Mouse (Mus musculus): ENCODE results near the gene Sfmbt2. TPM values are rescaled to one million over a fixed set of nuclear protein-coding genes. Genes with fewer than 3 reads are reported as not detected.
"Not testable (repeated sequence)": the region's sequence is repeated elsewhere in the genome, so short reads cannot be mapped to it uniquely, and the experiment has no call there.

Sfmbt2 gene
- polyA plus RNA-seq (2015; fragmentation: Nextera tagmentation; extraction: Ambion mirVana), result 1.3 and 1.4 TPM in 2 replicates

- H3K4me3 ChIP-seq, result peak within 1 kb of the TSS; percentile 70
- H3K9me3 ChIP-seq, result no peaks in the 10 kb centered on the region
- H3K4me1 ChIP-seq, result peaks cover 20% of the 10 kb centered on the region
- WGBS, result 0% methylated on average over 10 of the region's 10 CpGs
- peaks cover 78% of the 10 kb centered on the region for H3K27me3 ChIP-seq (replicated peaks)
- H3K4me2 ChIP-seq, result no peak within 1 kb of the TSS; the same call in 1 of the 2 replicates
- no peak within 1 kb of the TSS for H3K27ac ChIP-seq (replicated peaks)
- no peak within 1 kb of the TSS for H3K9ac ChIP-seq
- no peak for ATAC-seq (ENCODE audit: extremely low read depth, insufficient number of reproducible peaks, low FRiP score, low TSS enrichment)
- H3K36me3 ChIP-seq, result no peaks in the 10 kb centered on the region
These were observed at the start of gene Sfmbt2 for GRCm38 (mm10) chr2:10370176-10370575. Gene Sfmbt2 (plus strand): TSS chr2:10370510.

- Histone ChIP-seq H3K4me2 (no peak overlapping the region), H3K9ac (no peak overlapping the region), H3K36me3 (no peaks in the 10 kb centered on the region), H3K4me1 (peaks cover 3% of the 10 kb centered on the region; the same call in 1 of the 2 replicates), H3K4me3 (no peak overlapping the region), H3K27ac (replicated peaks) (no peak overlapping the region), H3K9me3 (no peaks in the 10 kb centered on the region), H3K27me3 (replicated peaks) (peaks cover 27% of the 10 kb centered on the region)
- WGBS, result 56% methylated on average over 6 of the region's 6 CpGs
- no peak for ATAC-seq (ENCODE audit: extremely low read depth, insufficient number of reproducible peaks, low FRiP score, low TSS enrichment)
These were observed 49.2 kb upstream of the Sfmbt2 start for GRCm38 (mm10) chr2:10321093-10321492.

GRCm38 (mm10) chr2:10323173-10323572 lies 47.1 kb upstream of the Sfmbt2 start:
- 75% methylated on average over 4 of the region's 4 CpGs for WGBS
- H3K9ac ChIP-seq, result no peak overlapping the region

GRCm38 (mm10) chr2:10324980-10325379 lies 45.3 kb upstream of the Sfmbt2 start:
- no peaks in the 10 kb centered on the region for H3K36me3 ChIP-seq
- peaks cover 1% of the 10 kb centered on the region; the same call in 1 of the 2 replicates for H3K4me1 ChIP-seq
- ATAC-seq (ENCODE audit: extremely low read depth, insufficient number of reproducible peaks, low FRiP score, low TSS enrichment), result no peak
- peaks cover 43% of the 10 kb centered on the region for H3K27me3 ChIP-seq (replicated peaks)
- H3K4me2 ChIP-seq, result no peak overlapping the region
- WGBS, result 59% methylated on average over 4 of the region's 4 CpGs
- H3K4me3 ChIP-seq, result no peak overlapping the region
- no peak overlapping the region for H3K9ac ChIP-seq
- no peak overlapping the region for H3K27ac ChIP-seq (replicated peaks)
- H3K9me3 ChIP-seq, result no peaks in the 10 kb centered on the region

More at GRCm38 (mm10) chr2:10323173-10323572, 47.1 kb upstream of the Sfmbt2 start:
- Histone ChIP-seq H3K36me3 (no peaks in the 10 kb centered on the region), H3K27me3 (replicated peaks) (peaks cover 41% of the 10 kb centered on the region), H3K4me3 (no peak overlapping the region), H3K4me2 (no peak overlapping the region), H3K27ac (replicated peaks) (no peak overlapping the region), H3K4me1 (no peaks in the 10 kb centered on the region), H3K9me3 (no peaks in the 10 kb centered on the region)
- no peak for ATAC-seq (ENCODE audit: extremely low read depth, insufficient number of reproducible peaks, low FRiP score, low TSS enrichment)

- Histone ChIP-seq H3K4me2 (no peak overlapping the region), H3K27ac (replicated peaks) (no peak overlapping the region), H3K36me3 (no peaks in the 10 kb centered on the region), H3K4me1 (peaks cover 8% of the 10 kb centered on the region; the same call in 1 of the 2 replicates), H3K4me3 (no peak overlapping the region), H3K27me3 (replicated peaks) (peaks cover 64% of the 10 kb centered on the region), H3K9ac (no peak overlapping the region), H3K9me3 (no peaks in the 10 kb centered on the region)
- WGBS, result 19% methylated on average over 5 of the region's 5 CpGs
- no peak; the same call in 1 of the 2 replicates for ATAC-seq (ENCODE audit: extremely low read depth, insufficient number of reproducible peaks, low FRiP score, low TSS enrichment)
These were observed 40.1 kb upstream of the Sfmbt2 start for GRCm38 (mm10) chr2:10330216-10330615.

- H3K4me3 ChIP-seq, result no peak overlapping the region
- peaks cover 58% of the 10 kb centered on the region for H3K27me3 ChIP-seq (replicated peaks)
- no peaks in the 10 kb centered on the region for H3K36me3 ChIP-seq
- H3K9ac ChIP-seq, result no peak overlapping the region
- H3K4me2 ChIP-seq, result no peak overlapping the region
- no peaks in the 10 kb centered on the region for H3K9me3 ChIP-seq
- no peak for ATAC-seq (ENCODE audit: extremely low read depth, insufficient number of reproducible peaks, low FRiP score, low TSS enrichment)
- peaks cover 8% of the 10 kb centered on the region; the same call in 1 of the 2 replicates for H3K4me1 ChIP-seq
- H3K27ac ChIP-seq (replicated peaks), result no peak overlapping the region
- 18% methylated on average over 6 of the region's 6 CpGs for WGBS
These were observed 36.0 kb upstream of the Sfmbt2 start for GRCm38 (mm10) chr2:10334299-10334698.

- 57% methylated on average over 4 of the region's 4 CpGs for WGBS
- H3K36me3 ChIP-seq, result no peaks in the 10 kb centered on the region
- H3K27ac ChIP-seq (replicated peaks), result no peak overlapping the region
- ATAC-seq (ENCODE audit: extremely low read depth, insufficient number of reproducible peaks, low FRiP score, low TSS enrichment), result no peak
- peaks cover 58% of the 10 kb centered on the region for H3K27me3 ChIP-seq (replicated peaks)
- no peak overlapping the region for H3K9ac ChIP-seq
- peaks cover 6% of the 10 kb centered on the region; the same call in 1 of the 2 replicates for H3K4me1 ChIP-seq
- H3K4me2 ChIP-seq, result no peak overlapping the region
- H3K4me3 ChIP-seq, result no peak overlapping the region
- no peaks in the 10 kb centered on the region for H3K9me3 ChIP-seq
These were observed 35.2 kb upstream of the Sfmbt2 start for GRCm38 (mm10) chr2:10335037-10335608.

GRCm38 (mm10) chr2:10340022-10340421 lies 30.3 kb upstream of the Sfmbt2 start:
- Histone ChIP-seq H3K36me3 (no peaks in the 10 kb centered on the region), H3K4me2 (no peak overlapping the region), H3K27ac (replicated peaks) (no peak overlapping the region), H3K27me3 (replicated peaks) (peaks cover 27% of the 10 kb centered on the region), H3K4me1 (no peaks in the 10 kb centered on the region), H3K4me3 (no peak overlapping the region), H3K9me3 (no peaks in the 10 kb centered on the region), H3K9ac (no peak overlapping the region)
- no peak for ATAC-seq (ENCODE audit: extremely low read depth, insufficient number of reproducible peaks, low FRiP score, low TSS enrichment)
- 57% methylated on average over 1 of the region's 1 CpGs for WGBS

- Histone ChIP-seq H3K4me3 (no peak overlapping the region), H3K9ac (no peak overlapping the region), H3K4me2 (no peak overlapping the region), H3K27ac (replicated peaks) (no peak overlapping the region), H3K36me3 (no peaks in the 10 kb centered on the region), H3K27me3 (replicated peaks) (peaks cover 18% of the 10 kb centered on the region), H3K9me3 (no peaks in the 10 kb centered on the region), H3K4me1 (no peaks in the 10 kb centered on the region)
- 73% methylated on average over 5 of the region's 5 CpGs for WGBS
- ATAC-seq (ENCODE audit: extremely low read depth, insufficient number of reproducible peaks, low FRiP score, low TSS enrichment), result no peak
These were observed 26.8 kb upstream of the Sfmbt2 start for GRCm38 (mm10) chr2:10343523-10343922.

- H3K4me1 ChIP-seq; H3K36me3 ChIP-seq; H3K4me3 ChIP-seq; ATAC-seq (ENCODE audit: extremely low read depth, insufficient number of reproducible peaks, low FRiP score, low TSS enrichment); H3K9ac ChIP-seq; H3K4me2 ChIP-seq; H3K27ac ChIP-seq (replicated peaks); H3K9me3 ChIP-seq: not testable (repeated sequence)
- peaks cover 14% of the 10 kb centered on the region; the same call in 1 of the 2 replicates for H3K27me3 ChIP-seq (replicated peaks)
- 88% methylated on average over 1 of the region's 1 CpGs for WGBS
These were observed 26.2 kb upstream of the Sfmbt2 start for GRCm38 (mm10) chr2:10344073-10344472.

- Histone ChIP-seq H3K9me3 (no peaks in the 10 kb centered on the region), H3K4me2 (no peak overlapping the region), H3K4me1 (no peaks in the 10 kb centered on the region), H3K27me3 (replicated peaks) (peaks cover 7% of the 10 kb centered on the region; the same call in 1 of the 2 replicates), H3K27ac (replicated peaks) (no peak overlapping the region), H3K36me3 (no peaks in the 10 kb centered on the region), H3K9ac (no peak overlapping the region), H3K4me3 (no peak overlapping the region)
- WGBS, result 88% methylated on average over 4 of the region's 4 CpGs
- no peak for ATAC-seq (ENCODE audit: extremely low read depth, insufficient number of reproducible peaks, low FRiP score, low TSS enrichment)
These were observed 23.1 kb upstream of the Sfmbt2 start for GRCm38 (mm10) chr2:10347193-10347592.

- ATAC-seq (ENCODE audit: extremely low read depth, insufficient number of reproducible peaks, low FRiP score, low TSS enrichment), result no peak
- no peak overlapping the region for H3K4me3 ChIP-seq
These were observed 22.3 kb upstream of the Sfmbt2 start for GRCm38 (mm10) chr2:10348036-10348435.

More at GRCm38 (mm10) chr2:10348036-10348435, 22.3 kb upstream of the Sfmbt2 start:
- no peak overlapping the region for H3K27ac ChIP-seq (replicated peaks)
- H3K9ac ChIP-seq, result no peak overlapping the region
- H3K36me3 ChIP-seq, result no peaks in the 10 kb centered on the region
- H3K4me1 ChIP-seq, result no peaks in the 10 kb centered on the region
- 77% methylated on average over 5 of the region's 5 CpGs for WGBS
- H3K4me2 ChIP-seq, result no peak overlapping the region
- H3K27me3 ChIP-seq (replicated peaks), result peaks cover 7% of the 10 kb centered on the region; the same call in 1 of the 2 replicates
- no peaks in the 10 kb centered on the region for H3K9me3 ChIP-seq

All from heart, embryonic 13.5 days (tissue).